Mouse (Mus musculus) megakaryocyte, embryonic 14.5 days (primary cell): Measurements from ENCODE around the gene Fosb.

Experiments used
- FLI1 ChIP-seq: IDR thresholded peaks from 2 replicates; pipeline ENCODE4 v1.6.1; 2012; ENCODE audit warnings: low read length, inconsistent platforms, mixed read lengths
- GATA1 ChIP-seq: IDR thresholded peaks from 3 replicates; pipeline ENCODE4 v1.6.1; 2012; ENCODE audit warnings: mixed read lengths, low read length, inconsistent platforms, borderline replicate concordance

- TF ChIP-seq GATA1: no peak
- TF ChIP-seq FLI1: no peak
Observed at GRCm38 (mm10) chr7:19256567-19256966, 53.3 kb downstream of the Fosb start.
